Mouse (Mus musculus) limb, embryonic 12.5 days (tissue): ENCODE results near the gene Poln. TPM values are rescaled to one million over a fixed set of nuclear protein-coding genes. Genes with fewer than 3 reads are reported as not detected.

ENCODE experiments used
- ATAC-seq: fragments of 200-750 bp; cut with Nextera tagmentation; 2 replicates; pipeline ENCODE4 v1.8.0; 2017; ENCODE audit warnings: low read depth, moderate TSS enrichment; ENCODE audit not compliant: insufficient number of reproducible peaks, insufficient read depth, low FRiP score, low TSS enrichment
- H3K27ac ChIP-seq: fragments of 300-500 bp; sonication (generic); 2 replicates; pipeline ENCODE4 v1.5.1; 2016; ENCODE audit warnings: mild to moderate bottlenecking, moderate library complexity
- H3K27me3 ChIP-seq: fragments of 300-500 bp; sonication (generic); 2 replicates; pipeline ENCODE4 v1.6.1; 2016; ENCODE audit warnings: mild to moderate bottlenecking, moderate library complexity
- H3K36me3 ChIP-seq: fragments of 300-500 bp; sonication (generic); 2 replicates; pipeline ENCODE4 v1.6.1; 2016; ENCODE audit warnings: mild to moderate bottlenecking, moderate library complexity
- H3K4me1 ChIP-seq: fragments of 300-500 bp; sonication (generic); replicated peaks from 2 replicates; pipeline ENCODE4 v1.6.1; 2016
- H3K4me2 ChIP-seq: fragments of 300-500 bp; sonication (generic); 2 replicates; pipeline ENCODE4 v1.6.1; 2016; ENCODE audit warnings: mild to moderate bottlenecking, moderate library complexity
- H3K4me3 ChIP-seq: fragments of 300-500 bp; sonication (generic); replicated peaks from 2 replicates; pipeline ENCODE4 v1.5.1; 2016; ENCODE audit warnings: mild to moderate bottlenecking
- H3K9ac ChIP-seq: fragments of 300-500 bp; sonication (generic); replicated peaks from 2 replicates; pipeline ENCODE4 v1.6.1; 2016; ENCODE audit warnings: mild to moderate bottlenecking, moderate library complexity
- H3K9me3 ChIP-seq: fragments of 300-500 bp; sonication (generic); 2 replicates; pipeline ENCODE4 v1.6.1; 2016; ENCODE audit warnings: mild to moderate bottlenecking, moderate library complexity
- WGBS: fragments of 180-500 bp; shearing (Covaris S2); methylation state at CpG from one replicate; pipeline ENCODE4 v1.1.7; 2016; 5-methylcytosine and 5-hydroxymethylcytosine counted together
- polyA plus RNA-seq: library from polyadenylated mRNA; unstranded; fragments of >200 nt; fragmentation: Nextera tagmentation; extraction: Ambion mirVana; gene quantifications from 2 replicates; pipeline ENCODE4 v1.2.1, GENCODE M21; 2016

Poln gene
- polyA plus RNA-seq, 1 experiment from 2014 or later, result 1.3 TPM

DNA sequence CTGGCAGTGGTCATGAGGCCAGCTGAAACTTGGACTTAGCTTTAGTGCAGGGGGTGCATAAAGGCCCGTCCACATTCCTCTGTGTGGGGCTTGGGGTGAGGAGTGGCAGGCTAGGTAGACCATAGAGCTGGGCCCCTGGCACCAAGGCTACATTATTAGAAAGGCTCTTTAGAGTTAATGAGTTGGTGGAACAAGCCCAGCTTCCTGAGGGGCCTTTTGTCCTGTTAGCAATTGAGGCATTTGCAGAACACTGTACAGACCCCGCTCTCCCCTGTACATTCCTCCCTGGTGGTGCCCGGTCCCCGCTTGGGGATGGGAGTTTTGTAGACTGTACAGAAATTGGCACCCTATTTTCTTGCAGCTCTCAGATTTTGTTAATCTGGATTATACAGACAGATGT is 166.6 kb downstream of the Poln start:
- H3K9ac ChIP-seq, result no peak overlapping the region
- WGBS, result 88% methylated on average over 4 of the region's 4 CpGs

DNA sequence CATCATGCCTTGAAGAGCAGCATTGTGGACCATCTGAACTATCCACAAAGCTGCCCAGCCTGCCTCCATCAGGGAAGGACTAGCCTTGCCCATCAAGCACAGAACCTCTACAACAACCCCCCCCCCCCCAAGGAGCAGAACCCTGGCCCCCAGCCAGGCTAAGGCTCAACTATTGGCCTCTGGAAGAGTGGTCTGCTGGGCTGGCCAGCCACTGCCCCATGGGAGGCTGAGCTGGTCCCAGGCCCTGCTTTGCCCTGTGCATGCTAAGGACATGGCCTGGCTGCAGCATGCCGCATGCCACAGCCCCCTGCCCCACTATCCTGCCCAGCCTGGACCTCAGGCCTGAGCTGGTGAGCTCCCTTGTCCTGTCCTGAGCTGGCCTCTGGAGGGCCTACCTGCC is 167.8 kb downstream of the Poln start:
- no peaks in the 10 kb centered on the region for H3K36me3 ChIP-seq
- WGBS, result 100% methylated on average over 1 of the region's 1 CpGs
- H3K4me3 ChIP-seq, result no peak overlapping the region
- ATAC-seq, result no peak
- peaks cover 45% of the 10 kb centered on the region for H3K27me3 ChIP-seq
- H3K9me3 ChIP-seq, result no peaks in the 10 kb centered on the region
- H3K4me2 ChIP-seq, result no peak overlapping the region
- no peak overlapping the region for H3K27ac ChIP-seq
- H3K4me1 ChIP-seq, result peaks cover 9% of the 10 kb centered on the region
- H3K9ac ChIP-seq, result no peak overlapping the region

More for the DNA sequence above, 166.6 kb downstream of the Poln start:
- Histone ChIP-seq H3K4me3 (no peak overlapping the region), H3K4me1 (peaks cover under 1% of the 10 kb centered on the region; the same call in 1 of the 2 replicates), H3K9me3 (no peaks in the 10 kb centered on the region), H3K36me3 (no peaks in the 10 kb centered on the region), H3K4me2 (no peak overlapping the region), H3K27me3 (peaks cover 33% of the 10 kb centered on the region), H3K27ac (no peak overlapping the region)
- ATAC-seq, result no peak

DNA sequence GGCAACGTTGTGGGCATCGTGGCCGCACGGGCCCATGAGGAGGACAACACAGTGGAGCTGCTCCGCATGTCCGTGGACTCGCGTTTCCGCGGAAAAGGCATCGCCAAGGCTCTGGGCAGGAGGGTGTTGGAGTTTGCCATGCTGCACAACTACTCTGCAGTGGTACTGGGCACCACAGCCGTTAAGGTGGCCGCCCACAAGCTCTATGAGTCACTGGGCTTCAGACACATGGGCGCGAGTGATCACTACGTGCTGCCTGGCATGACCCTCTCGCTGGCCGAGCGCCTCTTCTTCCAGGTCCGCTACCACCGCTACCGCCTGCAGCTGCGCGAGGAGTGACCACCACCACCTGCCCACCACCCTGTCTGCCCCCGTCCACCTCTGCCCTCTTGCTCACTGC is 168.4 kb downstream of the Poln start:
- WGBS, result 95% methylated on average over 25 of the region's 25 CpGs
- Histone ChIP-seq H3K27me3 (peaks cover 51% of the 10 kb centered on the region), H3K9ac (no peak overlapping the region), H3K4me3 (no peak overlapping the region), H3K9me3 (no peaks in the 10 kb centered on the region), H3K4me1 (peaks cover 12% of the 10 kb centered on the region), H3K4me2 (no peak overlapping the region), H3K27ac (no peak overlapping the region), H3K36me3 (no peaks in the 10 kb centered on the region)
- ATAC-seq, result no peak

DNA sequence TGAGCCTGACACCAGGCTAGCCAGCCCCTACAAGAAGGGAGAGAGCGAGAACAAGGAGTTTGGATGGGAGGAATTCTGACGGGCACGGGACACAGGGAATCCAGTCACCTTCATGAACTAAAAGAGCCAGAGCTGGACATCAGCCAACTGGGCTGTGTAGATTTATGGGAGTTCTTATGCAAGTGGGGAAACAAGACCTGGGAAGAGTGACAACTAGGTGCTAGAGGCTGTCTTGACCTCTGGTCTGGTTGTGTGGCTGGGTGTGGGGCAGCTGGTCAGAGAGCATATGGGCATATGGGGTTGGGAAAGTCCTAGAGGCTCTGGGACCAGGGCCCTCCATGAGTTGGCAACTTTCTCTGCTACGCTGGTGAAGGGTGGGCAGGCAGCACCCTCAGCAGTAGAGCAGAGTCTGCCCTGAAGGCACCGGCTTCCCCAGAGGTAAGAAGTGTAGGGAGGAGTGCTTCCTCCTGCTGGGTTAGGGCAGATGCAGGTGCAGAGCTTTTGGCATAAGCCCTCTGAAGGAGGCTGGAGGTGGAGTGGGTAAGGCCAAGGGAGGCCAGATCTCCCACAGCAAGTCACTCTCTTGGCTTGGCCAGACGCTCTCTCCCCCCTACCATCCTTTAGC is 169.7 kb downstream of the Poln start:
- Histone ChIP-seq H3K9me3 (no peaks in the 10 kb centered on the region), H3K9ac (no peak overlapping the region), H3K4me3 (no peak overlapping the region), H3K36me3 (no peaks in the 10 kb centered on the region), H3K27ac (no peak overlapping the region), H3K27me3 (peaks cover 63% of the 10 kb centered on the region), H3K4me1 (peaks cover 18% of the 10 kb centered on the region), H3K4me2 (no peak overlapping the region)
- WGBS, result 80% methylated on average over 6 of the region's 6 CpGs
- no peak for ATAC-seq

DNA sequence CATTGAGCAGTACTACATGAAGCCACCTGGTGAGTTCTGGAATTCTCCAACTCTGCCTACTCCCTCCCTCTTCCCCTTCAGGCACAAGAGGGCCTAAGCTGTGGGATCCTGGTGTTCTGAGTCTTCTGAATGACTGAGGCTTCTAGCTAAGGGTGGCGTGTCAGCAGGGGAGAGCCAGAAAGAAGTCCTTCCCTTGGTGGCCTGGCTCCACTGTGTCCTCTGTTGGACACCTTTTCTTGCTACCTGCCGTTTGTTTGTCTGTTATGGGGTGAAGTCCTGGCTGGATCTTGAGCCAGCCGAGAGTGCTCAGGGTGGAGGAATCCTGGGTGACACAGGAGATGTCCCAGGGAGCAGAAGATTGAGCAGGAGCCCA is 170.8 kb downstream of the Poln start:
- Histone ChIP-seq H3K9ac (no peak overlapping the region), H3K4me2 (no peak overlapping the region), H3K27ac (no peak overlapping the region), H3K4me3 (no peak overlapping the region; the same call in 1 of the 2 replicates), H3K4me1 (peaks cover 18% of the 10 kb centered on the region), H3K27me3 (peaks cover 71% of the 10 kb centered on the region), H3K9me3 (no peaks in the 10 kb centered on the region), H3K36me3 (no peaks in the 10 kb centered on the region)
- ATAC-seq, result no peak
- WGBS, result 80% methylated on average over 3 of the region's 3 CpGs

DNA sequence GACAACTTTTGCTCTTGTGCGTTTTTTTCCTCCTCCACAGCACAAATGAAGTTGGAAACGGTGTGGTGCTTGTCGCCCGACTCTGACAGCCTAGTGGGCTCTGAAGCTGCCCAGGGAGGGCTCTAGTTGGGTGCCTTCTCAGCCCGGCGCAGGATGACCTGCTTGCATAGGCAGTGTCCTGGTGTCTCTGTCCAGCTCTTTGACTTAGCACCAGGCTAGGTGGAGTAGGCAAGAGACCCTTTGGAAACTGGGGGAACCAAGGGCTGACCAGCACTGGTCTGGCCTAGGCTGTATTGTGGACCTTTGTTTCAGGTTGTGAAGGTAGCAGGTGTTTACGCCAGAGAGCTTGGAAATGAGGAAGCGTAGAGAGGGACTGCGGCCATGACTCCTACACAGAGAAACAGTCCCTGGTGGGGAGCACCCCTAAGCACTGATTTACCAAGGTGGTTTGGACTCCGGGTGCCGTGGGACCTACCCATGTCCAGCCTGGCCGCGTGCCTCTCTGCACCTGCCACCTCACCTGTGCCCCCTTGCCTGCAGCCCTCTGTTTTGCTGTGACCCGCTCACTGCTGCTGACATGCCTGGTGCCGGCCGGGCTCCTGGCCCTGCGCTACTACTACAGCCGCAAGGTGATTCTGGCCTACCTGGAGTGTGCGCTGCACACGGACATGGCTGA is 171.3 kb downstream of the Poln start:
- 68% methylated on average over 20 of the region's 20 CpGs for WGBS
- no peak overlapping the region for H3K27ac ChIP-seq
- H3K4me3 ChIP-seq, result peak overlapping the region; percentile 67; the same call in 1 of the 2 replicates
- peak overlapping the region; percentile 98 for H3K4me2 ChIP-seq
- H3K9me3 ChIP-seq, result no peaks in the 10 kb centered on the region
- H3K27me3 ChIP-seq, result peaks cover 71% of the 10 kb centered on the region
- peaks cover 18% of the 10 kb centered on the region for H3K4me1 ChIP-seq
- no peak overlapping the region for H3K9ac ChIP-seq
- H3K36me3 ChIP-seq, result no peaks in the 10 kb centered on the region
- no peak for ATAC-seq

DNA sequence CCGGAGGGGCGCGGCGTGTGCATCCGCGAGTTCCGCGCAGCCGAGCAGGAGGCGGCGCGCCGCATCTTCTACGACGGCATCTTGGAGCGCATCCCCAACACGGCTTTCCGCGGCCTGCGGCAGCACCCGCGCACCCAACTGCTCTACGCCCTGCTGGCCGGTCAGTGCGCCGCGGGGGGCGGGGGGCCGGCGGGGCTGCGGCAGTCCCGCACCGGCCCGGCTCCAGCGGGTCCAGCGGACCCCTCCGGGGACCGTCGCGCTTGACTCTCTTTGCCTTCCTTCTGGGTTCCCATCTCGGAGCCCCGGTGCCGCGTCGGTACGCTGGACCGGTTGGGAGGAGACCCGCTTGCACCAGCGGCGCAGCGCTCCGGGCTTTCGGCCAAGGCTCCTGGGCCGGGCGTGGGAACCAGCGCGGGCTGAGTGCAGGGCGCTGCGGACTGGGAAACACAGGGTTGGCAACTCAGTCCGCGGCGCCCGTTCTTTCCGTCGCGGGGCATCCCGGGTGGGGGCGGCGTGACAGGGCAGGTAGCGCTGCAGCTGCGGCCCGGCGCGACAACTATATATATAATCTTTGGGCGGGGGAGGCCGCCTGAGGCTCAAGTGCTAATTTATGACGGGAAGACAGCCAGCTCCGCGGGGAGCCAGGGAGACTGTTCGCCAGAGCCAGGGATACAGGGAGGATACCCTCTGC is 172.1 kb downstream of the Poln start:
- H3K27ac ChIP-seq, result no peak overlapping the region
- under 1% methylated on average over 80 of the region's 80 CpGs for WGBS
- ATAC-seq, result no peak

DNA sequence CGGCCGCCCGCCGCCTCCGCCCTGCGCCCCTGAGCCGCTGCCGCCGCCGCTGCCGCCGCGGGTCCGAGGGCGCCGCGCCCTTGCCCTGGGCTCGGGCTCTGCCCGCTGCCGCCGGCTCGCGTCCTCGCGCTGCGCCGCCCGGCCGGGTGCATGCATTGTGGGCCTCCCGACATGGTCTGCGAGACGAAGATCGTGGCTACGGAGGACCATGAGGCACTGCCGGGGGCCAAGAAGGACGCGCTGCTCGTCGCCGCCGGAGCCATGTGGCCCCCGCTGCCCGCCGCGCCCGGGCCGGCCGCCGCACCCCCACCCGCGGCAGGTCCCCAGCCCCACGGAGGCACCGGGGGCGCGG is 172.6 kb downstream of the Poln start:
- Histone ChIP-seq H3K36me3 (no peaks in the 10 kb centered on the region), H3K27ac (no peak overlapping the region), H3K4me2 (peak overlapping the region; percentile 98), H3K4me3 (peak overlapping the region; percentile 67), H3K4me1 (peaks cover 18% of the 10 kb centered on the region), H3K9me3 (no peaks in the 10 kb centered on the region), H3K9ac (peak overlapping the region; percentile 50), H3K27me3 (peaks cover 71% of the 10 kb centered on the region)
- no peak for ATAC-seq
- WGBS, result under 1% methylated on average over 40 of the region's 55 CpGs

More for the DNA sequence above, 172.1 kb downstream of the Poln start:
- H3K36me3 ChIP-seq, result no peaks in the 10 kb centered on the region
- H3K9ac ChIP-seq, result peak overlapping the region; percentile 50
- peak overlapping the region; percentile 67 for H3K4me3 ChIP-seq
- H3K4me2 ChIP-seq, result peak overlapping the region; percentile 98
- peaks cover 18% of the 10 kb centered on the region for H3K4me1 ChIP-seq
- no peaks in the 10 kb centered on the region for H3K9me3 ChIP-seq
- H3K27me3 ChIP-seq, result peaks cover 71% of the 10 kb centered on the region

DNA sequence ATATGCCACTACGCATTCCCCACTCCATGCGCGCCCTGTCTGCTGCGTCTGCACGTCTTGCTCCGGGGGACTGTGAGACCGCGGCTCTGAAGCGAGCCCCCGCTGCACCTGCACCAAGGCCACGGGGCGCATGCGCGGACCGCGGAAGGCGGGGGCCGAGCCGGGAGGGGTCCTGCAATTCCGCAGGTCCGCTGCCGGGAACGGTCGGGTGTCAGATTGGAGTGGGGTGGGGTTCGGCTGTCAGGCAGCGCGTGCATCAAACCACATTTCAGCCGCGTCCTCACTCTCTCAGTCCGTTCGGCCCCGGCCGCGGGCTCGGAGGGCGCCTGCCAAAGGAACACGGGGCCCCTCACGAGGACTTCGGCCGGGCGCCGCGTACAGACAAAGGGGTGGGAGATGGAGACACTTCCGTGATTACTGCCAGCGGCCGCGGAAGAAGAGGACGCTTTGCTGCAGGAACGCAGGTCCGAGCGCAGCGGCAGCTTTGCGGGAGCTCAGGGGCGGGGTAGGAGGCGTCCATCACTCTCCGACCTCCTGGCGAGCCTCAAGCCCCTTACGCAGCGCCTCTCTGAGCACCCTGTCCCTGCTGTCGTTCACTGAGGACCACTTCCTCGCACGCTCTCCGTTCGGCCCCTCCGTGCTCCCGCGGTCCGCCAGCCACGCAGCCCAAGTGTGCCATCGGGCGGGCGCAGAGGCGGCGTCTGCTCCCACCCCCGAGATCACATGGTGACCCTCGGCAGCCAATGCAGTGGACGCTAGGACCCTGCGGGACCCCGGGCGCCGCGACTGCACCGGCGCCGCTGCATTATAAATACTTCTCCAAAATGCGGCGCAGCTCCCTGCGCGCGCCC is 173.2 kb downstream of the Poln start, which contains the start of gene Nat8l:
Gene Nat8l, plus strand, starts transcription at position 142 of the 851 bp plus-strand sequence.
- Histone ChIP-seq H3K4me1 (peaks cover 18% of the 10 kb centered on the region), H3K27ac (no peak within 1 kb of the TSS), H3K36me3 (no peaks in the 10 kb centered on the region), H3K4me3 (peak within 1 kb of the TSS; percentile 67), H3K27me3 (peaks cover 71% of the 10 kb centered on the region), H3K9me3 (no peaks in the 10 kb centered on the region), H3K4me2 (peak within 1 kb of the TSS; percentile 98), H3K9ac (peak within 1 kb of the TSS; percentile 50)
- peak; percentile 77 for ATAC-seq
- WGBS, result under 1% methylated on average over 90 of the region's 90 CpGs

DNA sequence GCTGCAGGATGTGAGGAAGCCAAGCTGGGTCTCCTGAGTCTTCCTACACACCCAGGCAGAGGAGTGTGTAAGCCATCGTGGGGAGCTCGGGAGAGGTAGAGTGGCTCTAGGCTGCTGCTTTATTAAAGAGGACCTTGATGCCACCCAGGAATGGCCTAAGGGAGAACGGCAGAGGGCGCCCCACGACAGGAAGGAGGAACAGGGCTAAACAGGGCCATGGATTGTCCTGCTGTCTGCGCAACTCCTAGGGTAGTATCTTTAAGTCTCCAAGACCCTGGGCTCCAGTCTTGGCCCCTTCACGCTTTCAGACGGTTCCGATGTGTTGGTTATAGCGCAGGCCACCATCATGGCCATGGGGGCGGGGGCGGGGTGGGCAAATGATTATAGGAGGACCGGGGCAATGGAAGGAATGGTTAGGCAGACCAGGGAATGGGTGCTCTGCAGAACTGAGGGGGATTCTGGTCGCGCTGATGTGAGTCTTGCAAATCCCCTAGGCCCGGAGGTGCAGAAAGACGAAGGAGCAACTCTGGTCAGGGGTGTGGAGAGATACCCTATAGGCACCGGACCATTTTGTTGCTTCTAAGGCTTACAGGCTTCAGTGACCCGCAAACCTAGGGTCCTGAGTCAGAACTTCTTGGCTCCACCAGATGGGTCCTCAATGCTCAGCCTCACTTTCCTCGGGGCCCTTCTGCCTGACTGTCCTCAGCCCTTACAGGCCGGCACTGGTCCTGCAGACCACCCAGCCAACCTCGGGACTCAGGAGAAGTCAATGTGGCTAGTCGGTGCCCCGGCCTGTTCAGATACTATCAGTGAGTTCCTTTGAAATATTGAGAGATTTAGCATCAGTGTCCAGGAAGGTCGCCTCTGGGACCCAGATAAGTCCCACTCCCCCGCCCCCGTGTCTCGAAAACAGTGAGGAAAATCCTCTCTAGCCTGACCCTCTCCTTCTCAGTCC is 174.3 kb downstream of the Poln start:
- Histone ChIP-seq H3K9ac (no peak overlapping the region), H3K27ac (no peak overlapping the region), H3K27me3 (peaks cover 60% of the 10 kb centered on the region)

More for the DNA sequence above, 174.3 kb downstream of the Poln start:
- H3K4me3 ChIP-seq, result peak overlapping the region; percentile 67
- no peaks in the 10 kb centered on the region for H3K36me3 ChIP-seq
- no peaks in the 10 kb centered on the region for H3K9me3 ChIP-seq
- peaks cover 18% of the 10 kb centered on the region for H3K4me1 ChIP-seq
- peak overlapping the region; percentile 98 for H3K4me2 ChIP-seq
- no peak for ATAC-seq
- 35% methylated on average over 28 of the region's 28 CpGs for WGBS
